Mouse (Mus musculus): ENCODE data around the gene Txndc11.

DNA sequence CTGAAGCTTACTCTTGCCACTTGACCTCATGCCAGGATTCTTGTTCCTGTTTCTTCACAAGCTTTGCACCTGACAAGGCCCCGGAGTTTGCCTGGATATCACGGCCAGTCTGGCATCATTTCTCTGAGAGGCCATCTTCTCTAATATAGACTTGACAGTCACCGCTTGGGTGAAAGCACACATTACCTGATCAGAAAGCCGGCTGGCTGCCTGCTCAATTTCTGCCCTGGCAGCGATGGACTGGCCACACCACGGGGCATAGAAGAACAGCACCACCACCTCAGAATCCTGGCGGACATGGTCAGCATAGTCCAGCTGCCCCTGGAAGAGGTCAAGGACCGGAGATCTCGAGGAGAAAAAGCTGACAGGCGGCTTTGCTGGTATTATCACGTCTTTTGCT, 6.1 kb downstream of the Txndc11 start:
- no peak for TF ChIP-seq CTCF (IDR thresholded peaks at IDR 0.05; ENCODE audit: extremely low read depth, insufficient read depth, insufficient read length, insufficient replicate concordance)
- TF ChIP-seq POLR2A (IDR thresholded peaks at IDR 0.05; ENCODE audit: low read depth, low read length): no peak
